Mouse (Mus musculus): ENCODE results near the gene Chpf. TPM values are rescaled to one million over a fixed set of nuclear protein-coding genes. Genes with fewer than 3 reads are reported as not detected.

Gene Chpf
- polyA plus RNA-seq, 1 experiment from 2014 or later, result 24.6 TPM

DNA sequence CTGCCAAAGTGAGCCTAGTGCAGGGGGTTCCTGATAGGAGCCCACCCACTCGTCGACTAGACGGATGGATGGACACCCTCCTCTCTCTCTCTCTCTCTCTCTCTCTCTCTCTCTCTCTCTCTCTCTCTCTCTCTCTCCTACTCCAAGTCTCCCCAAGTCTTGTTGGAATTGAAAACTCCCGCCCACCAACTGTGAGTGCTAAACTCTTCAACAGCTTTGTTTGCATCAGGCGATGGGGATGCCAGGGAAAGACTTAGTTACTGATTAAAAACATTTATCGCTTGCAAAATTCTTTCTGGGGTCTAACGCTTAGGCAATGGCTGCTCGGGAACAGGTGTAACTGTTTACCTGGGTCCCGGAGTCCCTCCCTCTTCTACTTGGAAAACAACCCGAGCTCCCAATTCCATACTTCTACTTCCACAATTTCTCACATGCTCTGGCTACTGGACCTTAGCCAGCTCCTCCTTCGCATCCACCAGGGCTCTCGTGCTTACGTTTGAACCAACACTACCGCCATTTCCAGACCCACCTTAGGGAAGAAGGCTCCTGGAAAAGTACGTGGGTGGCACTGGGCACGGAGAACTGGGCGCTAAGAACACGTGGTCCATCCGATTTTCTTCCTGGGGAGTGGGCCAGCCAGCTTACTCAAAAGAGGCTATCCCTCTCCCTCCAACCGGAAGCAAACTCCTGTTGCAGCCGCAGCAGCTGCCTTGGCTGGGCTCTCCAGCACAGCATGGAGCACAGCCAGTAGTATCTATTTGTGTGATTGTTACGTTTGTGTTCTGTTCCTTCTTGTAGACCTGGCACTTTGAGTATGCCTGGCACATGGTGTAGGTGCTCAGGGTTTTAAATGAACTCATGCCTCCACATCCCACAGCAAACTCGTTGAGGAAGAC, 20.1 kb downstream of the Chpf start:
- peak; percentile 24; the same call in 1 of the 2 replicates for ATAC-seq (ENCODE audit: low FRiP score, low TSS enrichment)
- Histone ChIP-seq H3K4me2 (replicated peaks; ENCODE audit: low read depth) (peak overlapping the region; percentile 56), H3K27ac (replicated peaks) (peak overlapping the region; percentile 63), H3K9me3 (ENCODE audit: control insufficient read depth, low read length) (no peaks in the 10 kb centered on the region), H3K27me3 (ENCODE audit: control insufficient read depth, insufficient read depth, low read length) (no peaks in the 10 kb centered on the region; the same call in 1 of the 2 replicates), H3K4me3 (ENCODE audit: low read depth, low read length) (peak overlapping the region; percentile 32), H3K36me3 (ENCODE audit: control insufficient read depth, insufficient read depth, low read length) (no peaks in the 10 kb centered on the region), H3K9ac (ENCODE audit: low read length) (peak overlapping the region; percentile 52), H3K4me1 (replicated peaks; ENCODE audit: control insufficient read depth, insufficient read depth) (0 out of 2 replicates have a peak, but pooled peaks cover 3% of the 10 kb centered on the region)
- TF ChIP-seq EP300 (optimal IDR thresholded peaks at IDR 0.05) (no peak), CTCF (IDR thresholded peaks at IDR 0.05; ENCODE audit: low read depth) (no peak)
- 8% methylated on average over 23 of the region's 23 CpGs for WGBS
- no peak for DNase-seq (ENCODE audit: low spot score)

DNA sequence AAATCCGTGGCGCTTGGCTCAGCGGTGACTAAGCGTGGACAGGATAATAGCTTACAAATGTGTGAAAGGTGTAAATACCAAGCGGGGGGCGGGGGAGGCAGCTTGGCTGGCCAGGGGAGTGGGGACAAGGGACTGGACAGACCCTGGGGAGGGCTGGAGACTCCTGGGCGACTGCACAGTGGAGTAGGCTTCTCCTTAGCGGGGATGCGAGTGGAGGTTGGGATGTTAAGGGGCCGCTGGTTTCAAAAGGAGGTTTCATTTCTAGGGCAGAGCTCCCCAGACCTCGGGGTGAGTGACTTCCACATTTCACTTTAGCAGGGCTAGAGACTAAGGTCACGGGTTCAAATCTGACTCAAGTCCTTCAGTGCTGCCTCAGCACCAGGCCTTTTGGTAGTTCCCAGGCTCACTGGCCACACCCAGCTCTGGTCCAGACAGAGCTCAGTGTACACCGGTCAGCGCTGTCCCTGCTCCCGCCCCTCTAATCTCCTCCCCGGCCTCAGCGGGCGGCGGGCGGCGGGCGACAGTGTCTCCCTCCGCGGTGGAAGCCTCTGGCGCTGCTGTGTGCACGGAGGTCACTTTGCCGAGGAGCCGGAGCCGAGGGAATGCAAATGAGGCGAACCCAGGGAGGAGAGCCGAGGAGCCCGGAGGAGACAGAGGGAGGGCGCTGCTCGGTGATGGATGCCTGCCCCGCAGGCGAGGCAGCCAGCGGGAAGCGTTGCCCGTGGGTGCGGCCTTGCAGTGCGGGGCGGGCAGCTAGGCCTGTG, 20.9 kb downstream of the Chpf start:
- Histone ChIP-seq H3K9ac (ENCODE audit: low read length) (peak overlapping the region; percentile 52), H3K27me3 (ENCODE audit: control insufficient read depth, insufficient read depth, low read length) (no peaks in the 10 kb centered on the region; the same call in 1 of the 2 replicates), H3K36me3 (ENCODE audit: control insufficient read depth, insufficient read depth, low read length) (no peaks in the 10 kb centered on the region), H3K4me3 (ENCODE audit: low read depth, low read length) (peak overlapping the region; percentile 32), H3K4me1 (replicated peaks; ENCODE audit: control insufficient read depth, insufficient read depth) (0 out of 2 replicates have a peak, but pooled peaks cover 3% of the 10 kb centered on the region), H3K27ac (replicated peaks) (peak overlapping the region; percentile 63), H3K9me3 (ENCODE audit: control insufficient read depth, low read length) (no peaks in the 10 kb centered on the region), H3K4me2 (replicated peaks; ENCODE audit: low read depth) (peak overlapping the region; percentile 56)
- peak; percentile 30; the same call in 1 of the 2 replicates for TF ChIP-seq CTCF (IDR thresholded peaks at IDR 0.05; ENCODE audit: low read depth)
- TF ChIP-seq EP300 (optimal IDR thresholded peaks at IDR 0.05), result no peak
- DNase-seq (ENCODE audit: low spot score) (peak; percentile 55), ATAC-seq (ENCODE audit: low FRiP score, low TSS enrichment) (peak; percentile 78)
- 4% methylated on average over 36 of the region's 42 CpGs for WGBS

DNA sequence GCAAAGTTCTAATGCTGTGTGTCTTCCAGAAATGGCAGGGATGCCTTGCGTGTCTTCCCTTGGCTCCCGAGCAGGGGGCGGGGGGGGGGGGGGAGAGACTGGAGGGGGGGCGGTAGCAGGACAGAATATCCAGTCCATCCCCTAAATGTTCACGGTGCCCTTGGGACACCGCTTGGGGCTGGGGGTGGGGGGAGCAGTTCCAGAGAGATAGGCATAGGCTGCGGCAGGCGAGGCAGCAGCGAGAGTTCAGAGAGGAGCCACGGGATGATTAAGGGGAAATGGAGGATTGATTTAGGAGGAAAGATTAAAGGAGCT, 21.4 kb downstream of the Chpf start:
- no peak for DNase-seq (ENCODE audit: low spot score)
- Histone ChIP-seq H3K36me3 (ENCODE audit: control insufficient read depth, insufficient read depth, low read length) (no peaks in the 10 kb centered on the region), H3K27me3 (ENCODE audit: control insufficient read depth, insufficient read depth, low read length) (no peaks in the 10 kb centered on the region; the same call in 1 of the 2 replicates), H3K9ac (ENCODE audit: low read length) (no peak overlapping the region), H3K9me3 (ENCODE audit: control insufficient read depth, low read length) (no peaks in the 10 kb centered on the region), H3K4me2 (replicated peaks; ENCODE audit: low read depth) (peak overlapping the region; percentile 56; the same call in 1 of the 2 replicates), H3K27ac (replicated peaks) (peak overlapping the region; percentile 63; the same call in 1 of the 2 replicates), H3K4me3 (ENCODE audit: low read depth, low read length) (no peak overlapping the region), H3K4me1 (replicated peaks; ENCODE audit: control insufficient read depth, insufficient read depth) (0 out of 2 replicates have a peak, but pooled peaks cover 3% of the 10 kb centered on the region)
- TF ChIP-seq CTCF (IDR thresholded peaks at IDR 0.05; ENCODE audit: low read depth) (no peak), EP300 (optimal IDR thresholded peaks at IDR 0.05) (no peak)
- 8% methylated on average over 7 of the region's 10 CpGs for WGBS
- ATAC-seq (ENCODE audit: low FRiP score, low TSS enrichment), result peak; percentile 29; the same call in 1 of the 2 replicates

DNA sequence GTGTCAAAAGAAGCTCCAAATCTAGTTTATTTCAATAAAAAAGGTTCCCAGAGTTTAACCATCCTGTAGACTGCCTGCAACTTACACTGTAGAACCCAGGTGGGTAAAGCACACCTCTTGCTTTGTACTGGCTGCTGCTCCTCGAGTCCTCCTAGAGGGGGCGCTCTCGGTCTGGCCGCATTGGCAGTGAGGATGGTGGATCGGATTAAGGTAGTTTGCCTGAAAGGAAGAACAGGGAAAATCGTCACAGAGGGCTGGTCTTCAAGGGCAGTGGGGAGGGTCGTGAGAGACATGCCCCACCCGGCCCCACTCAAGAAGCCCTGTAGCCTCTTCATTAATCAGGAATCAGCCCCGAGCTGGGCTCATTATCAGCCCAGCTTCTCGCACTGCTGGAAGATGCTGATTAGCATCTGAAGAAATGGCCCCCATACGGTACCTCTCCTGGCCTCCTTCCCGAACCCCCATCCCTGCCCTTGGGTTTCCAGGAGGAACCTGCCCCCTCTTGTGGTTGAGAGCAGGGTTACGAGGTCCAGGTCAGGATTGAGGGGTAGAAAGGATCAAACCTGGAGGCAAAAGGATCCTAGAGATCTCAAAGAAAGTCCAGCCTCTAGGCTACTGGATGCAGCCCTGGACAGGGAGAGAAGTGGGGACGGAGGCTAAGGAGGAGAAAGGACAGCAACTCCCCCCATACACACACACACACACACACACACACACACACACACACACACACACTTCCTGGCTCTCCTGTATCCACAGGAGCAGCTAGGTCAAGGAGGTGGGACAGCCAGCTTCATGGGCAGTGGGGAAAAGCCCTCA, 22.2 kb downstream of the Chpf start:
- no peaks in the 10 kb centered on the region for H3K9me3 ChIP-seq (ENCODE audit: control insufficient read depth, low read length)
- H3K4me1 ChIP-seq (replicated peaks; ENCODE audit: control insufficient read depth, insufficient read depth), result 0 out of 2 replicates have a peak, but pooled peaks cover 3% of the 10 kb centered on the region
- no peak overlapping the region for H3K4me2 ChIP-seq (replicated peaks; ENCODE audit: low read depth)
- H3K9ac ChIP-seq (ENCODE audit: low read length), result no peak overlapping the region
- DNase-seq (ENCODE audit: low spot score) (no peak), ATAC-seq (ENCODE audit: low FRiP score, low TSS enrichment) (no peak)
- no peaks in the 10 kb centered on the region; the same call in 1 of the 2 replicates for H3K27me3 ChIP-seq (ENCODE audit: control insufficient read depth, insufficient read depth, low read length)
- H3K27ac ChIP-seq (replicated peaks), result no peak overlapping the region
- no peaks in the 10 kb centered on the region for H3K36me3 ChIP-seq (ENCODE audit: control insufficient read depth, insufficient read depth, low read length)
- peak; percentile 60 for TF ChIP-seq CTCF (IDR thresholded peaks at IDR 0.05; ENCODE audit: low read depth)
- no peak for TF ChIP-seq EP300 (optimal IDR thresholded peaks at IDR 0.05)
- WGBS, result 19% methylated on average over 14 of the region's 14 CpGs
- H3K4me3 ChIP-seq (ENCODE audit: low read depth, low read length), result no peak overlapping the region

DNA sequence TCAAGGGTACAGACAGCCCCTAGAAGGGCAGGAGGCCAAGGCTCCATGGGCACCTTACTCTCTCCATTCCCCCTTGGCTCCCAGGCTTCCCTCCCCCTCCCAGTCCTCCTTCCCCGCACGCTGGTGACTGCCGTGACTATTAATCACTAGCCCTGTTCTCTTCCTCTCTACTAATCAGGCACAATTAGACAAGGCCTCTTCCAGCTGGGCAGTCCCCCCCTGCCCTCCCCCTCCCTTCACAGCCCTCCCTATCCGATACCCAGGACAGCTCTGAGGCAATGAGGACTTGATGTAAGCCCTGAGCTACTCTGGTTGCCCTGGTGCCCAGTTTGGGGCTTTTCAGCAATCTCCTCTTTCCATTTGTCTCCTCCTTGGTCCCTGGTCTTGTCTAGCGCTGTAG, 23.2 kb downstream of the Chpf start:
- Histone ChIP-seq H3K4me2 (replicated peaks; ENCODE audit: low read depth) (no peak overlapping the region), H3K9me3 (ENCODE audit: control insufficient read depth, low read length) (no peaks in the 10 kb centered on the region), H3K4me1 (replicated peaks; ENCODE audit: control insufficient read depth, insufficient read depth) (0 out of 2 replicates have a peak, but pooled peaks cover 3% of the 10 kb centered on the region), H3K27ac (replicated peaks) (no peak overlapping the region), H3K9ac (ENCODE audit: low read length) (no peak overlapping the region), H3K4me3 (ENCODE audit: low read depth, low read length) (no peak overlapping the region), H3K36me3 (ENCODE audit: control insufficient read depth, insufficient read depth, low read length) (no peaks in the 10 kb centered on the region), H3K27me3 (ENCODE audit: control insufficient read depth, insufficient read depth, low read length) (no peaks in the 10 kb centered on the region; the same call in 1 of the 2 replicates)
- no peak for TF ChIP-seq EP300 (optimal IDR thresholded peaks at IDR 0.05)
- no peak for TF ChIP-seq CTCF (IDR thresholded peaks at IDR 0.05; ENCODE audit: low read depth)
- WGBS, result 40% methylated on average over 5 of the region's 5 CpGs
- DNase-seq (ENCODE audit: low spot score), result no peak
- no peak for ATAC-seq (ENCODE audit: low FRiP score, low TSS enrichment)

Data from stomach, postnatal 0 days (tissue).